Mouse (Mus musculus) MEL (cell line): ENCODE results near the gene Olfr288. TPM values are rescaled to one million over a fixed set of nuclear protein-coding genes. Genes with fewer than 3 reads are reported as not detected.

Experiments
- DNase-seq: peaks from one replicate; pipeline ENCODE4 v3.0.0; 2011; ENCODE audit warnings: low read depth, low spot score
- H3K27ac ChIP-seq: 2 replicates; pipeline ENCODE4 v1.5.1; 2012; ENCODE audit warnings: low read depth, mild to moderate bottlenecking, control low read depth, low read length, moderate library complexity; ENCODE audit not compliant: control insufficient read depth
- H3K27me3 ChIP-seq, 2 experiments: fragments of 150-350 bp in 1 of 2; sonication (generic) in 1 of 2; 2 replicates each; pipeline ENCODE4 v1.6.1; 2012; ENCODE audit warnings: low read length in 2 of 2, mild to moderate bottlenecking in 2 of 2, improper control_type of control experiment in 1 of 2, moderate library complexity in 1 of 2; ENCODE audit not compliant: insufficient read depth in 2 of 2, control insufficient read depth in 1 of 2
- H3K36me3 ChIP-seq, 2 experiments: 2 replicates each; pipeline ENCODE4 v1.6.1; 2012 to 2014; ENCODE audit warnings: low read length in 2 of 2, improper control_type of control experiment in 1 of 2, inconsistent platforms in 1 of 2, mild to moderate bottlenecking in 1 of 2; ENCODE audit not compliant: insufficient read depth in 2 of 2, control insufficient read depth in 1 of 2
- H3K4me1 ChIP-seq, 2 experiments: fragments of 150-350 bp in 1 of 2; sonication (generic) in 1 of 2; 2 replicates each; pipeline ENCODE4 v1.6.1; 2012; ENCODE audit warnings: low read length in 2 of 2, improper control_type of control experiment in 1 of 2, mild to moderate bottlenecking in 1 of 2; ENCODE audit not compliant: insufficient read depth in 2 of 2, control insufficient read depth in 1 of 2
- H3K4me3 ChIP-seq, 2 experiments: fragments of 150-350 bp in 1 of 2; sonication (generic) in 1 of 2; 2 replicates each; pipeline ENCODE4 v1.5.1; 2012; ENCODE audit warnings: low read depth in 2 of 2, low read length in 2 of 2, mild to moderate bottlenecking in 2 of 2, moderate library complexity in 2 of 2, control low read depth in 1 of 2, improper control_type of control experiment in 1 of 2; ENCODE audit not compliant: control insufficient read depth in 1 of 2, insufficient read depth in 1 of 2
- H3K79me2 ChIP-seq: 2 replicates; pipeline ENCODE4 v1.6.1; 2012; ENCODE audit warnings: mild to moderate bottlenecking, low read length, moderate library complexity; ENCODE audit not compliant: control insufficient read depth, poor library complexity, insufficient read depth
- H3K9ac ChIP-seq: 2 replicates; pipeline ENCODE4 v1.6.1; 2012; ENCODE audit warnings: low read depth, mild to moderate bottlenecking, control low read depth, low read length, moderate library complexity; ENCODE audit not compliant: control insufficient read depth, poor library complexity, severe bottlenecking
- H3K9me3 ChIP-seq: fragments of 150-350 bp; sonication (generic); replicated peaks from 2 replicates; pipeline ENCODE4 v1.6.1; 2012; ENCODE audit warnings: mild to moderate bottlenecking, low read length, improper control_type of control experiment, moderate library complexity; ENCODE audit not compliant: insufficient read depth
- BHLHE40 ChIP-seq: IDR thresholded peaks from 2 replicates; pipeline ENCODE4 v1.6.1; 2012; ENCODE audit warnings: low read depth, mild to moderate bottlenecking, inconsistent platforms, low read length, improper control_type of control experiment, borderline replicate concordance
- CHD1 ChIP-seq: IDR thresholded peaks from 2 replicates; pipeline ENCODE4 v1.6.1; 2012; ENCODE audit warnings: low read depth, mild to moderate bottlenecking, inconsistent platforms, low read length, improper control_type of control experiment
- CHD2 ChIP-seq: IDR thresholded peaks from 2 replicates; pipeline ENCODE4 v1.6.1; 2011; ENCODE audit warnings: low read length, improper control_type of control experiment
- CTCF ChIP-seq, 3 experiments: IDR thresholded peaks in 2 of 3; conservative IDR thresholded peaks in 1 of 3; 2 replicates each; pipeline ENCODE4 v1.5.1; 2011 to 2012; ENCODE audit warnings: low read length in 3 of 3, low read depth in 2 of 3, mild to moderate bottlenecking in 2 of 3, improper control_type of control experiment in 1 of 3, inconsistent platforms in 1 of 3, mixed read lengths in 1 of 3, moderate library complexity in 1 of 3; ENCODE audit not compliant: control insufficient read depth in 1 of 3, insufficient read depth in 1 of 3, poor library complexity in 1 of 3, severe bottlenecking in 1 of 3
- ETS1 ChIP-seq: IDR thresholded peaks from 2 replicates; pipeline ENCODE4 v1.6.1; 2012; ENCODE audit warnings: low read depth, mild to moderate bottlenecking, inconsistent platforms, low read length, improper control_type of control experiment, moderate library complexity
- GATA1 ChIP-seq: IDR thresholded peaks from 2 replicates; pipeline ENCODE4 v1.6.1; 2011; ENCODE audit warnings: low read depth, low read length, improper control_type of control experiment
- MAX ChIP-seq: IDR thresholded peaks from 2 replicates; pipeline ENCODE4 v1.6.1; 2011; ENCODE audit warnings: low read length, improper control_type of control experiment
- MEF2A ChIP-seq: IDR thresholded peaks from 2 replicates; pipeline ENCODE4 v1.6.1; 2014; ENCODE audit warnings: low read depth, mild to moderate bottlenecking, inconsistent platforms, low read length, improper control_type of control experiment; ENCODE audit not compliant: poor library complexity, insufficient replicate concordance, severe bottlenecking; ENCODE audit errors: extremely low read depth
- MXI1 ChIP-seq: IDR thresholded peaks from 2 replicates; pipeline ENCODE4 v1.6.1; 2011; ENCODE audit warnings: mild to moderate bottlenecking, low read depth, low read length, improper control_type of control experiment
- MYC ChIP-seq: IDR thresholded peaks from 2 replicates; pipeline ENCODE4 v1.6.1; 2011; ENCODE audit warnings: low read depth, mild to moderate bottlenecking, low read length, improper control_type of control experiment, moderate library complexity
- NELFE ChIP-seq: IDR thresholded peaks from 2 replicates; pipeline ENCODE4 v1.6.1; 2011; ENCODE audit warnings: low read depth, low read length, improper control_type of control experiment
- POLR2AphosphoS2 ChIP-seq: IDR thresholded peaks from 2 replicates; pipeline ENCODE4 v1.6.1; 2011; ENCODE audit warnings: low read length, improper control_type of control experiment
- POLR2AphosphoS5 ChIP-seq: IDR thresholded peaks from 2 replicates; pipeline ENCODE4 v1.6.1; 2012; ENCODE audit warnings: low read depth, borderline replicate concordance, mild to moderate bottlenecking, inconsistent platforms, low read length, moderate library complexity, mixed read lengths
- RAD21 ChIP-seq: IDR thresholded peaks from 2 replicates; pipeline ENCODE4 v1.6.1; 2011; ENCODE audit warnings: mild to moderate bottlenecking, low read depth, low read length, improper control_type of control experiment
- SIN3A ChIP-seq: IDR thresholded peaks from 2 replicates; pipeline ENCODE4 v1.6.1; 2012; ENCODE audit warnings: low read length, improper control_type of control experiment, inconsistent platforms
- TAL1 ChIP-seq: IDR thresholded peaks from 2 replicates; pipeline ENCODE4 v1.6.1; 2012; ENCODE audit warnings: mild to moderate bottlenecking, inconsistent platforms, low read length, moderate library complexity, mixed read lengths
- TBP ChIP-seq: IDR thresholded peaks from 2 replicates; pipeline ENCODE4 v1.8.0; 2011; ENCODE audit warnings: low read depth, low read length, improper control_type of control experiment
- USF1 ChIP-seq: IDR thresholded peaks from 2 replicates; pipeline ENCODE4 v1.6.1; 2014; ENCODE audit warnings: low read depth, mild to moderate bottlenecking, inconsistent platforms, low read length, improper control_type of control experiment, moderate library complexity
- USF2 ChIP-seq, 2 experiments: IDR thresholded peaks; 2 replicates each; pipeline ENCODE4 v1.6.1; 2011 to 2012; ENCODE audit warnings: improper control_type of control experiment in 2 of 2, low read length in 2 of 2, borderline replicate concordance in 1 of 2, inconsistent platforms in 1 of 2, low read depth in 1 of 2, mild to moderate bottlenecking in 1 of 2; ENCODE audit not compliant: insufficient read depth in 1 of 2
- ZC3H11A ChIP-seq: IDR thresholded peaks from 2 replicates; pipeline ENCODE4 v1.6.1; 2012; ENCODE audit warnings: low read depth, mild to moderate bottlenecking, inconsistent platforms, low read length, improper control_type of control experiment
- ZKSCAN1 ChIP-seq: IDR thresholded peaks from 2 replicates; pipeline ENCODE4 v1.6.1; 2012; ENCODE audit warnings: low read depth, mild to moderate bottlenecking, inconsistent platforms, low read length, improper control_type of control experiment, moderate library complexity
- ZNF384 ChIP-seq: IDR thresholded peaks from 2 replicates; pipeline ENCODE4 v1.6.1; 2012; ENCODE audit warnings: low read depth, mild to moderate bottlenecking, inconsistent platforms, low read length, improper control_type of control experiment
- polyA plus RNA-seq, 2 experiments: library from polyadenylated mRNA; stranded (reverse) in 1 of 2; unstranded in 1 of 2; fragments of >175 nt in 1 of 2; fragments of >200 nt in 1 of 2; gene quantifications; 2 replicates each; pipeline versions ENCODE4 v1.2.1 to v1.2.4; 2012; ENCODE audit warnings: low replicate concordance in 2 of 2, low read depth in 1 of 2; ENCODE audit not compliant: insufficient read length in 2 of 2, insufficient read depth in 1 of 2, missing spikeins in 1 of 2
- total RNA-seq: library from RNA; depleted of rRNA; stranded (reverse); fragments of 300-350 nt; gene quantifications from 2 replicates; pipeline ENCODE4 v1.2.3, GENCODE M21; 2012

Gene Olfr288
- total and polyA plus RNA-seq, 3 experiments: not detected

- Histone ChIP-seq H3K4me3 (no peak overlapping the region), H3K36me3 (peaks cover 0 to 2% of the 10 kb centered on the region in 2 experiments; a peak in 1 of 4 replicates), H3K27ac (no peak overlapping the region), H3K9me3 (no peaks in the 10 kb centered on the region), H3K4me1 (no peaks in the 10 kb centered on the region), H3K9ac (no peak overlapping the region), H3K27me3 (peaks cover 9 to 34% of the 10 kb centered on the region in 2 experiments), H3K79me2 (no peaks in the 10 kb centered on the region)
- DNase-seq: no peak
- TF ChIP-seq ETS1: no peak
- no peak for TF ChIP-seq ZC3H11A
- no peak for TF ChIP-seq POLR2AphosphoS5
- no peak for TF ChIP-seq NELFE
- no peak for TF ChIP-seq TBP
Observed at GRCm38 (mm10) chr15:98161026-98161805, 34.1 kb downstream of the Olfr288 start.

- TF ChIP-seq MEF2A (no peak), MYC (no peak), RAD21 (no peak), MAX (no peak), POLR2AphosphoS5 (no peak), CHD2 (no peak), NELFE (no peak), ZKSCAN1 (no peak), GATA1 (peak; percentile 62)
- Histone ChIP-seq H3K79me2 (no peaks in the 10 kb centered on the region), H3K9me3 (no peaks in the 10 kb centered on the region), H3K4me1 (0 out of 4 replicates have a peak, but pooled peaks cover 0 to 2% of the 10 kb centered on the region in 2 experiments), H3K4me3 (no peak overlapping the region), H3K9ac (no peak overlapping the region), H3K27ac (no peak overlapping the region), H3K27me3 (peaks cover 7 to 12% of the 10 kb centered on the region in 2 experiments), H3K36me3 (peaks cover 0 to 2% of the 10 kb centered on the region in 2 experiments; a peak in 1 of 4 replicates)
- peak; percentile 34 for DNase-seq
Observed at GRCm38 (mm10) chr15:98157253-98157652, 38.1 kb downstream of the Olfr288 start.

GRCm38 (mm10) chr15:98155944-98156343 lies 39.4 kb downstream of the Olfr288 start:
- H3K4me1 ChIP-seq: 0 out of 4 replicates have a peak, but pooled peaks cover 0 to 2% of the 10 kb centered on the region in 2 experiments
- no peak overlapping the region for H3K9ac ChIP-seq
- TF ChIP-seq ZNF384 (no peak), GATA1 (no peak), TAL1 (no peak), CHD1 (no peak), CTCF (IDR thresholded peaks at IDR 0.05 in 2 of 3, conservative IDR thresholded peaks at IDR 0.05 in 1 of 3; ENCODE audit: control insufficient read depth in 1 of 3, insufficient read depth in 1 of 3, low read depth in 2 of 3, low read length in 3 of 3, poor library complexity in 1 of 3, severe bottlenecking in 1 of 3) (no peak), USF2 (IDR thresholded peaks at IDR 0.05; ENCODE audit: borderline replicate concordance in 1 of 2, insufficient read depth in 1 of 2, low read depth in 1 of 2, low read length in 2 of 2) (no peak), BHLHE40 (no peak), USF1 (no peak), MXI1 (no peak), MAX (no peak), RAD21 (no peak), POLR2AphosphoS5 (no peak), SIN3A (no peak), POLR2AphosphoS2 (no peak), MYC (no peak)

More at GRCm38 (mm10) chr15:98155944-98156343, 39.4 kb downstream of the Olfr288 start:
- Histone ChIP-seq H3K36me3 (peaks cover 0 to 2% of the 10 kb centered on the region in 2 experiments; a peak in 1 of 4 replicates), H3K27ac (no peak overlapping the region), H3K27me3 (peaks cover 3 to 10% of the 10 kb centered on the region in 2 experiments), H3K4me3 (no peak overlapping the region), H3K79me2 (no peaks in the 10 kb centered on the region), H3K9me3 (no peaks in the 10 kb centered on the region)
- DNase-seq: no peak
